Mouse (Mus musculus): Measurements from ENCODE around the gene Cyfip2.

Cyfip2 gene

DNA sequence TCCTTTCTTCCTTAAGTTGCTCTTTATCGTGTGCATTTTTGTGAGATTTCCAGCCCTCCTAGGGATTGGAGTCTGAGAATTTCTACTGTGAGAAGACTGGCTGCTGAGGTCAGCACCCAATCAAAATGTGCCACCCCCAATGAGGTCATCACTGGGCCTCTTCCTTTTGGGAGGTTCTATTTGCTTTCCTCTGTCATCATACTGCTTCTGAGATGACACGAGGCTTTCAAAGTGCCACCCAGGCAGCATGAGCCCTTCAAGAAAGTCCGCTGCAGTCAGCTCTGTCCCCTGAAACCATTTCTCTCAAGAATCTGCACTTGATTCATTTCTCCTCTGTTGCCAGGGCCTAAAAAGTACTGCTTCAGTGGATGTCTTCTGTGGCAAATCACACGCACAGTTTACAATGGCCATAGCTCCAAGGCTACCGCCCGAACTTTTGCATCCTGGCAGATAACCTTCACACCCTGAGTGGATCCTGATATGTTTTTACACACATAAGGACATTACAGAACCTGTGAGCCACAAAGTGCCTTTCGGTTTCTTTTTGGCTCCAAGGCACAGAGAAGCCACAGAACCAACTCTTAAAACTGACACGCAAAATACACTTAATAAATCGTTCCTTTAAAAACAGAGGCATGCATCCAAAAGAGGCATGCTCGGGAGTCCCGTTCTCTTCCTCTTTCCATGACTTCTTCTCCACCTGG lies 4.2 kb downstream of the Cyfip2 start:
- in situ Hi-C loops (cut with MboI, MseI): loop anchor here (5.0 kb wide), 1 partner anchor 79 kb away; the partner anchor contains the start of gene Itk

DNA sequence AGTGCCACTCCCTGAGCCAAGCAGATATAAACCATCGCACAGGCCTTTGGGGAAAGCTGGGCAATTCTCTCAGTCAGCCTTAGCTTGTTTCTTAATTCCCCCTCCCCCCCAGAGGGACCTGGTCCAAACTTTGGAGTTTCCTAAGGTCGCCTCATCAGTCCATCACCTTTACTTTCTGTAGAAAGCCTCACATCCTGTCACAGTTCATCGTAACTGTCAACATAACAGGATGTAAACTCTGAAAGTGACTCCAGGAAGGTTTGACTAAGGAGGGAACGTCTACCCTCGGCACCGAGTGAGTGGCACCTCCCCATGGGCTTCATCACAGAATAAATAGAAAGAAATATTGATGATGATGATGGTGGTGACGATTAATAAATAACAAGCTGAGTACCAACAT lies 4.9 kb downstream of the Cyfip2 start:
- in situ Hi-C loops (cut with MboI, MseI): loop anchor here (5.0 kb wide), 1 partner anchor 80 kb away; the partner anchor contains the start of gene Itk

DNA sequence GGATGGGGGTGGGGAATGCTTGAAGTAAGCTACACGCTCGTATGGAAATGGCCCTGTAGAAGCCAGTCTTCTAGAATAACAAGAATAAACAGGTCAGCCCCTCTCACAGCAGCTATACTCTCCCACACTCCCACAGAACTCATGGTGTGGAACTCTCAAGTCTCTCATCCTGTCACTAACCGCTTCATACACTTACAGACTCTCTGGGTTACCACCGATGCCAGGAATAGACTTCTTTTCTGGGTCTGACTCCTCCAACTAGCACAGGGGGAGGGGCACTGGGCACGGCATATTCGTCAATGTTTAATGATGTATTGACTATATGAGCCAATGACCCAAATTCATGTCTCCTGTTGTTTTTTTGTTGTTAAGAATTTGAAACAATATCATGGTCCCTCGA lies 5.9 kb downstream of the Cyfip2 start:
- in situ Hi-C loops (cut with MboI, MseI): loop anchor here (5.0 kb wide), 1 partner anchor 81 kb away; the partner anchor contains the start of gene Itk

DNA sequence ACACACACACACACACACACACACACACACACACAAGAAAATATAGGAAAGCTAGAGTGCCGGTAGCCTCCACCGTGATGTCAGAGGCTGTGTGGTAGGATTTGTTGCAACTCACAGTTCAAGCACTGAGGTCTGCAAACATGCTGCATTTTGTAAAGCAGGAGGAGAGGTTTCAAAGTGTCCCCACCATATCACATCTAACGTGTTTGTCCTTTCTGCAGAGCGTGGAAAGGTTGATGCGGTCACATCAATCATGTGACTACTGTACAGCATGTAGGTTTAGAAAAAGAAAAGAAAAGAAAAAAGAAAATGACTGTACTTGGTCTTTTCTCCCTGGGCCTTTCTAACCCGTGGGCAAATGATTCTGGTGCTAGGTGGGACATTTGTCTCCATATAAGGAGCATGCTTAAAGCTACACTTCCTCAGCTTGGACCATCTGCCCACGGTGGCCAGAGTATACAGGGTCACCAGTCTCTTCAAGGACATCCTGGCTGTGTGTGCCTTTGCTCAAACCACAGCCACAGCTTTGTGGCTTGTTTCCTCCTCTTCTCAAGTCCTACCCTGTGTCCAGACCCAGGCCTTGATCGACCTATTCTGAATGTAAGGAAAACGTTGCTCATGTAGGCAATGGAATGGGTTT lies 6.7 kb downstream of the Cyfip2 start:
- in situ Hi-C loops (cut with MboI, MseI): loop anchor here (5.0 kb wide), 1 partner anchor 81 kb away; the partner anchor contains the start of gene Itk

DNA sequence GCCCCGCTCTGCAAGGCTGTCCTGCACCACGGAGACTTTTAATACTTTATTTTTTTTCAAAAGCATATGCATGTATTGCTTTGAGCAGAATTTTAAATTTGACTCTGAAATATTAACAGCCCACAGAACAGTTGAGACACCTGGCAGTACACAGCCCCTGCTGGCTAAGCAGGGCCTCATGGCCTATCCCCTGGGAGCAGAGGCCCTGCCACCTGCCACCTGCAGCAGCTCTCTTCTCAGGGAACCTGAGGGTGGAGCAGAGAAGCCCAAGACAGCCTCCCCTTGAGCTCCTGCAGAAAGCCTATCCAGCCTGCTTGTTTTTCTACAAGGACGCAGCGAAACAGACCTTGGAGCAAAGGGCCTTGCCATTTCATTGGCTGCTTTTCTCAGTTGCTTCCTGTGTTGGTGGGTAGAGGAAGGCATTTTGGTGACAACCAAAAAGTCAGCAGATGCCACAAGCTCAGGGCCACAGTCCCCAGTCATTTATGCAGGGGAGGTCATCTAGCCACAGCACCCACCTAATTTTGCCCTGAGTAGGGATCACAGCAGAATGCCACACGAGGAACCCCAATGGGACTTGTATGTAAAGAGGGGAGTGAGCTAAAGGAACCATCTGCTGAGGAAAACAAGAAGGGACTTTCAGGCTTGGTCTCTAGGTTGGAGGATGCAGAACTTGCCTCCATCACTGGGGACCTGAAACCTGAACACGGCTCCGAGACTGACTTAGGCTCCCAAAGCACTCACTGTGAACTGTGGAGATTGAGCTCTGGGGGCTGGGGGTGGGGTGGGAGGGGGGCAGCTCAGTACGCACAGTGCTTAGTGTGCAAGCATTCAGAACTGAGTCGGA lies 7.6 kb downstream of the Cyfip2 start:
- in situ Hi-C loops (cut with MboI, MseI): loop anchor here (5.0 kb wide), 1 partner anchor 82 kb away; the partner anchor contains the start of gene Itk

DNA sequence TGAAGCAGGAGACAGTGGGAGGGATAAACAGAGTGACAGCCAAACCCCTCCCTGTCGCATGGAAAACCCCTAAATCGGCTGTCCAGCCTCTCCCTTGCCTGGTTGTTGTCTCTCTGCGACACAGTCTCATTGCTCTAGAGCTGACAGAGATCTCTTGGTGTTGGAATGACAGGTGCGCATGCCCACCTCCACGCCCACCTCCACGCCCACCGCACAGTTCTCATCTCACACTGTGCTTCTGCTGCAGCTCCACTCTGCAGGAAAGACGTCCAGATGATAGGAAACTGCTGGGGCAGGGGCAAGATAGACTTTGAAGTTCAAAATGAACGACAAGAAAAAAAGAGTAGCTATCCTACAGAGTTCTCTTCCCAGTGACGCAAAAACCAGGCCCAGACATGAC lies 8.6 kb downstream of the Cyfip2 start:
- in situ Hi-C loops (cut with MboI, MseI): no loop called here

DNA sequence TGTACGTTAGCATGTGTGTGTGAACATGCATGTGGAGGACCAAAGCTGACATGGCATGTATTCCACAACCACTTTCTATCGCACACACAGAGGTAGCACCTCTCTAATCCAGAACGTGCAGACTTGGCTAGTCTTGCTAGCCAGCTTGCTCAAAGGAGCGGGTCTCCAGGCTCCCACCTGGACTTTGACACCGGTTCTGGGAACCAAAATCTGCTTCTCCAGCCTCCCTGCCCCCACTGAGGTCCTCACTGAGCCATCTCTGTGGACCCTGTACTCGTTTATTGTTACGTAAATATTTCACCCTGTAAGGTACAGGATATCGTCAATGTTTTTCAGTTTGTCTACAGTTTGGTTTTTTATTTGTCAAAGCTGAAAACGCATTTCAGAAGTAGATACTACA lies 10.2 kb downstream of the Cyfip2 start:
- in situ Hi-C loops (cut with MboI, MseI): no loop called here

DNA sequence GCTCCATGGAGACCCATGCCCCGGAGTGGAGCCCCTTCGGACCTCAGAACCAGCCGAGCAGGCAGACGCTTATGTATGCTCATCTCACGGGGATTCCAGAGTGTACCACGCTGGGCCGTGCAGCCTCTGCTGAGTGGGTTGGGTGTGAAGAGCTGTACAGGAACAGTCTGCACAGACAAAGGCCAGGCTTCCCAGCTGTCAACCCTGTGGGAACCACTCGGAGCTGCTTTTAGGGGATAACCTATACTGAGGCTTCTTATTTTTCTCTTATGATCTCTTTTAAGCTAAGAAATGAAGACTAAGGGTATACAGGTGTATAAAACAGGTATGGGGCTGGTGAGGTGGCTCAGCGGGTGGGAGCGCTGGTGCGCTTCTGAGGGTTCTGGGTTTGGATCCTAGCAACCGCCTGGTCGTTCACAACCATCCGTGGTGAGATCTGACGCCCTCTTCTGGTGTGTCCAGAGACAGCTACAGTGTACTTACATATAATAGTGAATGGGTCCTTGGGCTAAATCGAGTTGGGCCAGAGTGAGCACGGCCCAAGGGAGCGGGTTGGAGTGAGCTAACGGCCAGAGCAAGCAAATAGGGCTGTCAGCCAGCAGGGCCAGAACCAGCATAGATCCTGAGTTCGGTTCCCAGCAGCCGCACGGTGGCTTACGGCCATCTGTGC lies 10.9 kb downstream of the Cyfip2 start:
- in situ Hi-C loops (cut with MboI, MseI): no loop called here

DNA sequence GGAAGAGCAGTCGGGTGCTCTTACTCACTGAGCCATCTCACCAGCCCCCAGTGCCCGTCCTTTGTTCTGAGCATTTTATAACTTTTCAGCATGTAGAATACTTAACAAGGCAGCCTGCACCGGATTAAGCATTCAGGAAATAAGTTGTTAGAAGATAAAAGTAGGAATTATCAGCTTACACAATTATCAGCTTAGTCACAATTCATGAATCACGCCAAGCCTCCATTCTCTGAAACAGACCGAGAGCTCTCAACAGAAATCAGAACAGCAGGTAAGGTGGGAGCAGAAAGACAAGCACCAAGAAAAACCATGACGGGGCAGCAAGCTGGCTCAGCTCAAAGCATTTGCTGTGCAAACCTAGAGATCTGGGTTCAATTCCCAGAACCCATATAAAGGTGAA lies 12.8 kb downstream of the Cyfip2 start:
- in situ Hi-C loops (cut with MboI, MseI): no loop called here

DNA sequence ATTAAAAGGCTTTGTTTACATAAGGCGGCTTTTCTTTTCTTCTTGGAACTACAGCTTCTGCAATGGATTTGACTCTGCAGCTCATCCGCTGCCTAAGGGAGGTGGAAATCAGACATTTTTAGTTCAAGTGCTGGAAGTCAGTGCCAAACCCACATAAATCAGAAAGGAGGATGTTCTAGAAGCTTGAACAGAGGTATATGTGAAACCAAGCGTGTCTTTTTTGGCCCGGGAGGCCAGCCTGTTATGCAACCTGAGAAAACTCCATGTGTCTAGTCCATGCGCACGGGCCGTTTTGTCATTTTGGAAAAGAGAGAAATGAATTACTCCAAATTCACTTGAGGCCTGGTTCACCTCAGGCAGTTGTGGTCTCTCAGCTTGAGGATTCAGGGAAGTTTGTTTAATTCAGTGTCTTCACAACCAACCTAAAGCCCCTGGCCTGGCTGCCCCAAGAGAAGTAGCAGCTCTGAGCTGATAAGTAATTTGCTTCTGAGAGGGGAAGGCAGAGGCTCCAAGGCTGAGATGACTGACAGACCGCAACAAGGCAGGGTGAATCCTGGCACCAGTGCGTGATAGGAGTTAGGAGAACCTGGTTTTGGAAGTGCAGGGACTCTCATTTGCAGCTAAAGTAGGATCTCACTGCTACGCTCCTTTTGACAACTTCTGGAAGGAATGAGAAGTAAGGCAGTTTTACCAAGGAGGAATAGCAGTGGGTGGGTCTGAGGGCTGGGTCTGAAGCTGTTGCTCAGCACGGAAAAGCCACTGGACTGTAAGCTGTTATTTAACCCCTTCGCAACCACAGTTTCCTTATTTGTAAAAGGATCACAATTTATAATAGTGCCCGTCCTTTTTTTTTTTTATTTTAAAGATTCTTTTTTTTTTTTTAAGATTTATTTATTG lies 13.5 kb downstream of the Cyfip2 start:
- in situ Hi-C loops (cut with MboI, MseI): no loop called here

DNA sequence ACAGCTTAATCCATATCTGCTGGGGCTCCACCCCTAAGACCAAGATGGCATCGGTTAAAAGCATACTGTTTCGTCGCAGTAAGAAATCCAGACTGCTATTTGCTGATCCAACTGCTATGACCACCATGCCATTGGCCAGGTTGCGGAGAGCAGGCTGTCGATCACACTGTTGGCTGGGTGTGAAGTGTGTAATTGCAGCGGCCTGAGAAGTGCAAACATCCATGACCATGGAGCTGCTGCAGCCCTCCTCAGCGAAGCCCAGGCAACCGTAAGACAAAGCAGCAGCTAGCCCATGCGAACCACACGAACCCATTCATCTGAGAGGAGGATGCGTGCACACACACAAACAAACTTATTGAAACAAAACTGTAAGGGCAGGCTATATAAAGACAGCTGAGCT lies 18.3 kb downstream of the Cyfip2 start:
- in situ Hi-C loops (cut with MboI, MseI): no loop called here

DNA sequence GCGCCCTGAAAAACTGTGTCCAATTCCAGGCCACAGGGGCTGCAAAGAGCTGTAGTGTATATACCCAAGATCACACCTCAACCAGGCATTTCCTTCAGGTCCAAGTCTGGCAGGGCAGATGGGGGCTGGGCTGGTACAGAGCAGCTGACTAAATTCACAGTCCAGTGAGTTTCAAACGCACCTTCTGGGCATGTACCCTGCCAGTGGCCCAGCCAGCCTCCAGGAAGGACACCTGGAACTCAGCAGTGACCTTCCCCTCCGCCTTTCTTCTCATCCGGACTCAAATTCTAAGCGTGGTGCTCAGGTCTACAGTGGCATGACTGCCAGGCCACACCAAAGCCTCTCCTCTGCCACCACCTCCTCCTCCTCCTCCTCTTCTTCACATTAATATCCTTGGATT lies 19.2 kb downstream of the Cyfip2 start:
- in situ Hi-C loops (cut with MboI, MseI): no loop called here

DNA sequence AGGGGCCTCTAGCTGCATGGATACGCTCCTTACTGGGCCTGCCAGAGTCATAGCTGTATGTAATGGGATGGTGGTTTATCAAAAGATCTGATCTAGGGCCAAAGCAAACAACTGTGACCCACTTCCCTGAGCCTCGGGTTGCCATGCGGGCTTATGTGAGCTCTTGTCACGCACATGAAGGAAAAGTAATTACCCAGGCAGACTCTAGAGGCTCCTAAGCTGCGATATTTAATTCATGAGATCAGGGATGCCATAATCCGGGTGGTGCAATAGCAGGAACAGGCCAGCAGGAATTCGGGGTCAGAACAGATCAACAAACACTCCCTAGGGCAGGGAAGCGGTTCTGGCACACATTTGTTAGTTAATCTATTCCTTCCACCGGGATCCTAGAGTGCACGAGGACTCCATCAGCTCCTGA lies 21.7 kb downstream of the Cyfip2 start:
- in situ Hi-C loops (cut with MboI, MseI): no loop called here

DNA sequence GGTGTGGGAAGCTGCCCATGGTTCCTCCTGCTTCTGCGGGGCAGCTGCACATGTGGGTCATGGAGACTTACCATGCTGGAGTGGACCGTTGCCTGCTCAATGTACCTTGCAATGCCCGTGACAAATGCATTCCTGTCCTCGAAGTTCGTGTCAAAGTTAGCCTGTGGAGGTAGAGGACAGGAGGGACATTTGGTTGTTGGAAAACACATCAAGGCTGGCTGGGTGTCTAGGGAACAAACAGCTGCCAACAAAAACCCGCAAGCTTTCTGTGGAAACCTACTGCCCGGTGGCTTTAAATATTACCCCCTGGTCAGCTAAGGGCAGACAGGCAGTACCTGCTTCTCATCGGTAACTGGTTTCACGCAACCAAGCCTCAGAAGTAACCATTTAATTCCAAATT lies 23.1 kb downstream of the Cyfip2 start:
- in situ Hi-C loops (cut with MboI, MseI): no loop called here

DNA sequence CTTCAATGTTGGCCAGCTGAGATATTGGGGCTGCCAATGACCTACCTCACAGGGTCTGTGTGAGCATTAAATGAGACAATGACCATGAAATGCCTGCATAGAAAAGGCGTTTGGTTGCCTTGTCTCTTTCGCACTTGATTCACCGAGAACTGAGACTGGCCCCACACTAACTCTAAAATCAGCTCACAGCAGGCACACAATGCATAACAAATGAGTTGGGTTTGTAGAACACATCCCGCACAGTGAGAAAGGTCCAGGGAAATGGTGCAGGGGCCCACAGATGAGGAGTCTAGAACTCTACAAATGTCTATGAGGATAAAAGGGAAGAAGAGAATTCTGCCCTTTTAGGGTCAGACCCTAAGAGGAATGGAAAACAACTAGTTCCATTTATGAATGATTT lies 23.6 kb downstream of the Cyfip2 start:
- in situ Hi-C loops (cut with MboI, MseI): no loop called here

DNA sequence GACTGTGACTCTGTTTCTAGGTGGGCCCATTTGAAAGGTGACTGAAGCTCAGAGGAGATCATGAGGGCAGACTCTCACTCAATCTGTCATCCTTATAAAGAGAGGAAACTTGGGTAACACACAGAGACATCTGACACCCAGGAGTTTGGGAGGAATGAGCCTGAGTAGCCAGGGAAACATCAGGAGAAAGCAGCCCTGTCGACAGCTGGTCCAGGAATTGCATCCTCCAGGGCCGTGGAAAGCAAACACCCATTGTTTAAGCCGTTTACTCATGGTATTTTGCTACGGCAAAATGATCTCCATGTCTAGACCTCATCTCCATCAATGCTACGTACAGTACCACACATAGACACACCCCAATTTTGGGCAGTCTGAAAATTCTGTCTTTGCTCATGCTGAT lies 24.6 kb downstream of the Cyfip2 start:
- in situ Hi-C loops (cut with MboI, MseI): no loop called here

DNA sequence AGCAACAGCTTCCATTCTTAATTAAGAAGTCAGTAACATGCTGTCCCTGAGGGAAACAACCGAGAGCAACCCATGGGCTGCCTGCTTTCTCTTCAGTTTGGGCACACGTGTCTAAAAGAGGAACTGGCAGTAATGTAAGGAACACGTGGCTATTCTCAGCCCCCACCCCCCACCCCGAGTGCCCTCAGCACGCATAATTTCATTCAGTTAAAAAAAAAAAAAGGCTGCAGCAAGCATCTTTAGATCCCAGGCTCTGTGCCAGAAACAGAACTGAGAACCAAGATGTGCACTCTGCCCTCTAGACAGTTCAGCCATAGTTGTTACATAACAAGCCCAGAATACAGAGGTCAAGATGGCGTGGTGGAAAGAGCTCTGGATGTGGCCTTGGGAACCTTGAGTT lies 25.9 kb downstream of the Cyfip2 start:
- in situ Hi-C loops (cut with MboI, MseI): no loop called here

DNA sequence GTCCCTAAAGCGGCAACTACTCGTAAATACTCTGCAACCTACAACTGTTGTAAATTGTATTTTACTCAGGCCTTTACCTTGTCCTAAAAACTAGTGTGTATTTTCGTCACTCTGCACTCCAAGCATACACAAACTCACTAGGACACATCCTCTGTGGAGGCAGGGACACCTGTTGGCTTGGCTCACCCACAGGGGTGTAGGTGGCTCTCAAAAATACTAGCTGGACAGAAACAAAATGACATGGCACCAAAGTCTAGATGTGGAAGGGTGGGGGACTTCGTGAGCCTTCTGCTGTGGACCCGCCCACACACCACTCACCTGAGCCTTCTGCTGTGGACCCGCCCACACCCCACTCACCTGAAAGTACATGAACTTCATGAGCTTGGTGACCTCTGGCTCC lies 28.9 kb downstream of the Cyfip2 start:
- in situ Hi-C loops (cut with MboI, MseI): no loop called here

DNA sequence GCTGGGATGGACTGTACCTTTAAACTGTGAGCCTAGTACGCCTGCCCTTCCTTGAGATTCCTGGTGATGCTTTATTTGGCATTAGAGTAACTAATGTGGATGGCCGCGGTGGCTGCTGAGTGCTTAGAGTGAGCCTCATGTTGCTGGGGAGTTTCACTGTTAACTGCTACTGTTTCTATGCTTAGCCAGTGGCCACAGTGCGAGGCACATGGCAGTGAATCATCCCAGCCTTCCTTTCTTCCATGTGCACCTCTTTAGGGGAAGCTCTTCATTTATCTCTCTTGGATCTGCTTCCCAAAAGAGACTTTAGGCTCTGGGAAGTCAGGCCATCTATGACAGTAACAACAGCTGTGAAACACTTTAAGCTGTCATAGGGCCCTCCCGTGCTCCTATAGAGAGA lies 30.0 kb downstream of the Cyfip2 start:
- in situ Hi-C loops (cut with MboI, MseI): no loop called here

DNA sequence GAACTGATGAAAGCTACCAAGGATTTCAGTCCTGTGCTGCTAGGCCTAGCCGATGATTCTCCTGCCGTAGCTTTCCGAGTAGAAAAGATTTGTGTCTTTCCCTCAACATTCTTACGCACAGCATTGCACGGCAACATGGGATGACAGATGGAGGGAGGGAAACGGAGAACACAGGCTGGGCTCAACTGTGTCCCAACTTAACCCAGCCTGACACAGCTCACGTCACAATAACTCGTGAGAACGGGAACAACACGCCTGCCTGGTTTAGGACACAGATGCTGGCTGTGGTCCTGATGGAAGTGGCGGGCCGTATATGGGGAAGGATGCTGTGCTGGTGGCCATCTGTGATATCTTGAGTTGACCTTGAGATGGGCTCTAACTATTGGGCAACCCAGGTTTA lies 34.0 kb downstream of the Cyfip2 start:
- in situ Hi-C loops (cut with MboI, MseI): no loop called here

DNA sequence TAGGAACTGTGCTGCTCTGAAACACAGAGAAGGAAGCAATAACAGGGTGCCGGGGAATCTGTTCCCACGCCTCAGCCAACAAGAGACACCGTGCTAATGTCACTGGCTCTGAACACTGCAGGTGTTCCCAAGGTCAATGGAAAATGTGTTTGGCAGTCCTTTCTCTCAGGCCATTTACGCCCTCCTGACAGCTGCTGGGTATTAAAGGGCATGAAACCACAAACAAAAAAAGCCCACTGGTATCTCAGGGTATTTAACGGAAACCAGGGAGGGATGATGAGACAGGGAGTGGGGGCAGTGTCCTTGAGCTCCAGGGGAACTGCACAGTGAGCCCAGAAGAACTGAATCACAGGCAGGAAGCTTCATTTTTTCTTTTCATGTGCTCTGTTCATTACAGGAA lies 34.5 kb downstream of the Cyfip2 start:
- in situ Hi-C loops (cut with MboI, MseI): no loop called here

Measured in regulatory T cell (primary cell).